Comparison of ENCODE assay signal across 16 mouse cellular contexts in the genomic region with DNA sequence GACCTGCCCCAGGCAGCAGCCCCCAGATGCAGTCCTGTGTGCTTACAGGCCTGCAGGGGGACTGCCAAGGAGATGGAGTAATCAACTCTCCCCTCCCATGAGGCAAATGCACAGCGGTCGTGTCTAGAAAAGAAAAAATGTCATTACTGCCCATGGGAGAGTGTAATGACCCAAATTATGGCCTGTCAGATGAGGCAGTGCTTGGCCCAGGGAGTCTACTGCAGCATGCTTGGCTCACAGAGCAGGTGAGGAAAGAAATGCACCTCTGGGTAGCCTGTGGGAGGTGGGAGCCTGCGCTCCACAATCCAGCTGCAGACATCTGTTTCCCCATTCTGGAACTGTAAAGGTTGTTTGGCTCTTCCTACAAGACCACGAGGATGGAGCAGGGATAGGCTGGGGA.
DNase-seq lines count a peak whose midpoint lies in the region; ATAC-seq and TF ChIP-seq lines count a peak whose summit lies in the region.
"Had no signal": no experiment of that assay in that cellular context is flagged by ENCODE, and none has a peak within 500 bp of the region (broad histone marks: within the 10 kb centered on the region; RNA-seq: fewer than 3 reads in every experiment).

No protein-coding gene starts in this region.

- no peak overlapping the region for H3K4me2 ChIP-seq in forebrain, embryonic 13.5 days
- no peak overlapping the region for H3K4me2 ChIP-seq in forebrain, embryonic 15.5 days (replicated peaks)
- H3K4me2 ChIP-seq: hindbrain, embryonic 14.5 days had no signal

- 0 out of 2 replicates have a peak, but pooled peaks have one; percentile 30 for ATAC-seq in forebrain, embryonic 13.5 days
- ATAC-seq in forebrain, embryonic 15.5 days (replicated peaks): no peak
- ATAC-seq: forebrain, postnatal 0 days had no signal

- intact Hi-C loops in heart, postnatal 10 days (cut with DNase I): no loop called here
- intact Hi-C loops in heart, postnatal 14 days (cut with DNase I): no loop called here

- no peaks in the 10 kb centered on the region for H3K4me1 ChIP-seq in forebrain, embryonic 13.5 days
- H3K4me1 ChIP-seq in forebrain, embryonic 15.5 days: no peaks in the 10 kb centered on the region
- H3K4me1 ChIP-seq: embryonic facial prominence, embryonic 10.5 days had no signal

- no peaks in the 10 kb centered on the region for H3K27me3 ChIP-seq in forebrain, embryonic 13.5 days
- no peaks in the 10 kb centered on the region for H3K27me3 ChIP-seq in forebrain, embryonic 15.5 days

- TF ChIP-seq POLR2A in brain, embryonic 14.5 days (IDR thresholded peaks at IDR 0.05; ENCODE audit: borderline replicate concordance, extremely low read depth, insufficient read depth, insufficient read length, poor library complexity, severe bottlenecking): no peak

- 74% methylated on average over 4 of the region's 4 CpGs for WGBS in forebrain, embryonic 13.5 days
- WGBS in forebrain, embryonic 15.5 days: 70% methylated on average over 4 of the region's 4 CpGs

- H3K9ac ChIP-seq in forebrain, embryonic 13.5 days: no peak overlapping the region
- no peak overlapping the region for H3K9ac ChIP-seq in forebrain, embryonic 15.5 days (replicated peaks)
- H3K9ac ChIP-seq: forebrain, postnatal 0 days; hindbrain, embryonic 14.5 days had no signal

- TF ChIP-seq CTCF in brain, embryonic 14.5 days (IDR thresholded peaks at IDR 0.05; ENCODE audit: borderline replicate concordance, extremely low read depth, insufficient read depth, insufficient read length): no peak

- DNase-seq in heart, postnatal 10 days: peak; percentile 37 to 38
- no peak for DNase-seq in heart, adult 8-10 months (ENCODE audit: low spot score)
- DNase-seq in brain, embryonic 14.5 days (ENCODE audit: low read depth): peak; percentile 6
- peak; percentile 7 to 16 for DNase-seq in heart, postnatal 14 days
- no peak for DNase-seq in layer of hippocampus, adult 18-20 months (ENCODE audit: low spot score in 2 of 2)
- DNase-seq in thymus, postnatal 4 days: no peak
- DNase-seq: adrenal gland, adult 2 months; cerebellum, adult 2 months; cerebellum, postnatal 10 days; forebrain, postnatal 0 days; gastrocnemius, postnatal 14 days; kidney, adult 2 months had no signal

- H3K27ac ChIP-seq in forebrain, embryonic 13.5 days: no peak overlapping the region
- H3K27ac ChIP-seq in forebrain, embryonic 15.5 days (replicated peaks): no peak overlapping the region
- H3K27ac ChIP-seq: embryonic facial prominence, embryonic 10.5 days; hindbrain, embryonic 14.5 days had no signal

- no peak overlapping the region for H3K4me3 ChIP-seq in forebrain, embryonic 13.5 days
- no peak overlapping the region for H3K4me3 ChIP-seq in forebrain, embryonic 15.5 days
- H3K4me3 ChIP-seq: embryonic facial prominence, embryonic 10.5 days had no signal

- no peaks in the 10 kb centered on the region for H3K36me3 ChIP-seq in forebrain, embryonic 13.5 days (ENCODE audit: poor library complexity, severe bottlenecking)
- no peaks in the 10 kb centered on the region for H3K36me3 ChIP-seq in forebrain, embryonic 15.5 days
- H3K36me3 ChIP-seq: embryonic facial prominence, embryonic 10.5 days had no signal

- no peaks in the 10 kb centered on the region for H3K9me3 ChIP-seq in forebrain, embryonic 13.5 days (replicated peaks)
- H3K9me3 ChIP-seq in forebrain, embryonic 15.5 days: no peaks in the 10 kb centered on the region
- H3K9me3 ChIP-seq: embryonic facial prominence, embryonic 10.5 days had no signal

Comparison
In these comparisons a context has a peak if more than half of its experiments do, and no peak if none do; other contexts are left out.
1. DNase-seq: peak in heart, postnatal 10 days (2 of 2), brain, embryonic 14.5 days (single experiment) and heart, postnatal 14 days (2 of 2); none in heart, adult 8-10 months (single experiment), layer of hippocampus, adult 18-20 months (0 of 2) and thymus, postnatal 4 days (single experiment).